Mouse (Mus musculus) kidney, postnatal 0 days (tissue): ENCODE results near the gene Cdh24. TPM values are rescaled to one million over a fixed set of nuclear protein-coding genes. Genes with fewer than 3 reads are reported as not detected.

Experiments used
- ATAC-seq: fragments of 200-750 bp; cut with Nextera tagmentation; replicated peaks from 2 replicates; pipeline ENCODE4 v1.8.0; 2017; ENCODE audit warnings: low read depth, moderate number of reproducible peaks, moderate TSS enrichment, moderate library complexity; ENCODE audit not compliant: low FRiP score
- DNase-seq: peaks from one replicate; pipeline ENCODE4 v3.0.0-alpha.2; 2016; ENCODE audit warnings: low spot score
- H3K27ac ChIP-seq: fragments of 300-500 bp; sonication (generic); 2 replicates; pipeline ENCODE4 v1.5.1; 2014; ENCODE audit warnings: mild to moderate bottlenecking
- H3K27me3 ChIP-seq: fragments of 300-500 bp; sonication (generic); 2 replicates; pipeline ENCODE4 v1.6.1; 2014; ENCODE audit warnings: low read length, mixed read lengths; ENCODE audit not compliant: insufficient read depth
- H3K36me3 ChIP-seq: fragments of 300-500 bp; sonication (generic); 2 replicates; pipeline ENCODE4 v1.6.1; 2014; ENCODE audit warnings: low read length, mixed read lengths; ENCODE audit not compliant: insufficient read depth
- H3K4me1 ChIP-seq: fragments of 300-500 bp; sonication (generic); replicated peaks from 2 replicates; pipeline ENCODE4 v1.6.1; 2014; ENCODE audit warnings: antibody characterized with exemption, low read length, mixed read lengths; ENCODE audit not compliant: insufficient read depth
- H3K4me2 ChIP-seq: fragments of 300-500 bp; sonication (generic); 2 replicates; pipeline ENCODE4 v1.6.1; 2014; ENCODE audit warnings: mild to moderate bottlenecking, low read length, moderate library complexity, mixed read lengths
- H3K4me3 ChIP-seq: fragments of 300-500 bp; sonication (generic); replicated peaks from 2 replicates; pipeline ENCODE4 v1.5.1; 2014; ENCODE audit warnings: low read depth, low read length
- H3K9ac ChIP-seq: fragments of 300-500 bp; sonication (generic); 2 replicates; pipeline ENCODE4 v1.6.1; 2014; ENCODE audit warnings: low read depth, low read length
- H3K9me3 ChIP-seq: fragments of 300-500 bp; sonication (generic); replicated peaks from 2 replicates; pipeline ENCODE4 v1.6.1; 2016; ENCODE audit warnings: low read length, inconsistent platforms, mixed read lengths
- CTCF ChIP-seq: IDR thresholded peaks from 2 replicates; pipeline ENCODE4 v1.5.1; 2016; ENCODE audit warnings: antibody characterized with exemption, low read depth, mild to moderate bottlenecking, moderate library complexity
- WGBS: fragments of 180-500 bp; shearing (Covaris S2); extraction: QIAGEN DNeasy Blood & Tissue Kit; methylation state at CpG from one replicate; pipeline ENCODE4 v1.1.7; 2014; 5-methylcytosine and 5-hydroxymethylcytosine counted together
- polyA plus RNA-seq: library from polyadenylated mRNA; unstranded; fragments of >200 nt; fragmentation: Nextera tagmentation; extraction: Ambion mirVana; gene quantifications from 2 replicates; pipeline ENCODE4 v1.2.1, GENCODE M21; 2015

Gene Cdh24
- polyA plus RNA-seq: 1.4 and 1.6 TPM in 2 replicates

DNA sequence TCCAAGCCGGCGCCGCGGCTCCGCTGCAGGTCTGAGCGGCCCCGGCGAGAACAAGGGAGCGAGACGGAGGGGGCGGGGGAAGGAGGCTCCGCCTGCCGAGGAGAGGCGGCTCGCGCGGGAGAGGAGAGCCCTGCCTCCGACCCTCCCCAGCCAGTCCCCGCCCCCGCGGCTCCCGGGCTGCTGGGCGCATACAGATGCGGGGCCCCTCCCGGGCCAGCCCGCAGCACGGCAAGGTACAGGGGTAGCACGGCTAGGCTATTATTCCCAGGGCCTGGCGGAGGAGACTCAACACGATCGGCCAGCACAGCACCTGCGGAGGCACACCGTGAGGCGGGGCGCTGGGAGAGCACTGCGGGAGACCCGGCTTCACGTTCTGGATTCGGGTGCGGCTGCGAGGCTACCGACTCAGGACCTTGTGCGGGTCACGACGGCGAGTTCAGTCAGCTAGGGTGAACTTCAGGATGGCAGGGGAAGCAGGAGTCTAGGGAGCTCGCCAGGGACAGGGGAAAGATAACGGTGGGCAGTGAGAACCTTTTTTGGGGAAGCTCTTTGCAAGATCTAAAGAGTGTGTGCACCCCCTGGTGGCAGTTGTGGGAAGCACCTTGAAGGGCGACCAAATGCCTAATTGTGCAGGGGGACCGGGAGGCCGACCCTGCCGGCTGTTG is at the start of gene Cdh24:
Gene Cdh24 (minus strand): TSS at position 60 of the 665 bp plus-strand sequence.
- H3K27ac ChIP-seq: peak within 1 kb of the TSS; percentile 60; the same call in 1 of the 2 replicates
- no peaks in the 10 kb centered on the region; the same call in 1 of the 2 replicates for H3K4me1 ChIP-seq
- DNase-seq (peak; percentile 92), ATAC-seq (peak; percentile 89)
- TF ChIP-seq CTCF: peak; percentile 90
- H3K9ac ChIP-seq: peak within 1 kb of the TSS; percentile 78
- H3K4me3 ChIP-seq: peak within 1 kb of the TSS; percentile 66
- H3K9me3 ChIP-seq: no peaks in the 10 kb centered on the region
- no peaks in the 10 kb centered on the region for H3K27me3 ChIP-seq
- under 1% methylated on average over 51 of the region's 52 CpGs for WGBS
- peaks cover 42% of the 10 kb centered on the region for H3K36me3 ChIP-seq
- H3K4me2 ChIP-seq: peak within 1 kb of the TSS; percentile 99

DNA sequence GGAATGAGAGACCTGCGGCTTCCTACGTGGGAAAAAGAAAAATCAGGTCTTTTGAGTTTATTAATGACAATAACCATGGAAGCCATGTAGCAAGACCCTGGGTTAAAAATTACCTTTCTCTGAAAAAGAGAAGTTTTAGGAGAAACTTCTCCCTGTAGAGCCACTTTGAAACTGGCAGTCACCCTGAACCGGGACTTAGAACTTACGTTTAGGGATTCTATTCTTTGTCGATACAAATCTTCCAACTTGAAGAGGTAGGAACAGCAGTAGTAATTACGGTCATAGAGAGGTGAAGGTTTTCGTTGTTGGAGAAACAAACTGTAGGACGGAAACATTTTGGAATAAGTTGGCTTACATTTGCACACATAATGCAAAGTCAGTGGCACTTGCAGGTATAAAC is 46.1 kb upstream of the Cdh24 start:
- 2% methylated on average over 8 of the region's 8 CpGs for WGBS
- no peak for TF ChIP-seq CTCF
- peak overlapping the region; percentile 57 for H3K4me3 ChIP-seq
- no peaks in the 10 kb centered on the region for H3K9me3 ChIP-seq
- H3K27me3 ChIP-seq: no peaks in the 10 kb centered on the region
- ATAC-seq (no peak), DNase-seq (peak; percentile 44)
- peaks cover 4% of the 10 kb centered on the region; the same call in 1 of the 2 replicates for H3K4me1 ChIP-seq
- H3K9ac ChIP-seq: peak overlapping the region; percentile 72
- H3K27ac ChIP-seq: peak overlapping the region; percentile 83
- peak overlapping the region; percentile 55 for H3K4me2 ChIP-seq
- H3K36me3 ChIP-seq: peaks cover 11% of the 10 kb centered on the region

DNA sequence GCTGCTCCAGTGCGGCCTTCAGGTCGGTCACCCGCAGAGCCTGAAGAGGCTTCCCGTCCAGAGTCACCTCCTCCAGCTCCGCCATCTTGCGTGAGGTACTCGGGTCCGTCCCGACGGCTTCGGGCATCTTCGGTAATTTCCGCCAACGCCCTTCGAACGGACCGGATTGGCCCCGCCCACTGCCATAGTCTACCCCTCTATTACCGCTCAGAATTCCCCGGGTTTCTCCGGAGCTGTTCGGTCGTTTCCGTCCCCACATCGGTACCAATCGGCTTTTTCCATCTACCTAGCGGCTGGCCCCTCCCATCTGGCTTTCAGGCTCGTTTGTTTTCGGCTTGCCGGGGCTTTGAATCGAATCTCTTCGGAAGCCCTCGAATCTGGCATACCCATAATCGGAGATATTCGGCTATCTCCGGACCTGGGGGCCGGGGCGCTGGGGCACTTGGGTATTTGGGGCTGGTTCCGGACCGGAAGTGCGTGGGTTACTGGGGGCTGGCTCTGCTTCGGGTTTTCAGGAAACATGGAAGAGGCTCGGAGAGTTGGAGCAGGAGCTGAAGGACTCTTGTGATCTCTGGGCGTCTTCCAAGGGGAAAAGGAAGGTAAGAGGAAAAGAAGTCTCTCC is 45.5 kb upstream of the Cdh24 start, which contains the start of gene Acin1:
Gene Acin1 (minus strand): TSS at position 410 of the 622 bp plus-strand sequence.
- no peaks in the 10 kb centered on the region for H3K27me3 ChIP-seq
- peak within 1 kb of the TSS; percentile 95 for H3K27ac ChIP-seq
- H3K4me2 ChIP-seq: peak within 1 kb of the TSS; percentile 82
- under 1% methylated on average over 44 of the region's 44 CpGs for WGBS
- peaks cover 4% of the 10 kb centered on the region; the same call in 1 of the 2 replicates for H3K4me1 ChIP-seq
- peak within 1 kb of the TSS; percentile 92 for H3K9ac ChIP-seq
- DNase-seq (peak; percentile 100), ATAC-seq (peak; percentile 97)
- peaks cover 11% of the 10 kb centered on the region for H3K36me3 ChIP-seq
- no peaks in the 10 kb centered on the region for H3K9me3 ChIP-seq
- no peak for TF ChIP-seq CTCF
- peak within 1 kb of the TSS; percentile 86 for H3K4me3 ChIP-seq

DNA sequence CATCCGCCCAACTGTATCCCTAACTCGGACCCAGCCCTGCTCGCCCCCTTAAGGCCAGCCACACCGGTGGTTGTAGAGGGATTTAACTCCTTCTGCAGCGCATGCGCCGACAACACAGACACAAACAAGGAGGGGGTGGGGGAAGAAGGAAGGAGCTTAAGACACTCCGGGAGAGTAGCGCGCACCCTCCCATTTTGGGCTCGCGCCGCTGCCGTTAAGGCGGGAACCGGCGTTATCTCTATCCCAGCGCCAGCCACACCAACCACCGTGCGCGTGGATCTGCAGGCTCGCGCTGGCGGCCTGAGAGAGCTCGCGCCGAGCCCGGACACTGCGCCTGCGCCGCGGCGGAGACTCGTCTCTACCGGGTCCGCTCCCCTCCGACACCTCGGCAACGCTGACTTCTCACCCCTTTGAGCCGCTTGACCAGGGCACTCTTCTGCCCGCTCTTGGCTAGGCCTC is 44.9 kb upstream of the Cdh24 start, which contains the start of gene 1700123O20Rik:
Gene 1700123O20Rik (plus strand): TSS at position 154 of the 459 bp plus-strand sequence.
- H3K9me3 ChIP-seq: no peaks in the 10 kb centered on the region
- peak; percentile 96 for DNase-seq
- H3K36me3 ChIP-seq: peaks cover 11% of the 10 kb centered on the region
- peaks cover 4% of the 10 kb centered on the region; the same call in 1 of the 2 replicates for H3K4me1 ChIP-seq
- peak within 1 kb of the TSS; percentile 95 for H3K27ac ChIP-seq
- peak within 1 kb of the TSS; percentile 92 for H3K9ac ChIP-seq
- TF ChIP-seq CTCF: peak; percentile 59
- under 1% methylated on average over 41 of the region's 41 CpGs for WGBS
- H3K27me3 ChIP-seq: no peaks in the 10 kb centered on the region
- peak within 1 kb of the TSS; percentile 82 for H3K4me2 ChIP-seq
- peak; percentile 65 for ATAC-seq
- H3K4me3 ChIP-seq: peak within 1 kb of the TSS; percentile 86

DNA sequence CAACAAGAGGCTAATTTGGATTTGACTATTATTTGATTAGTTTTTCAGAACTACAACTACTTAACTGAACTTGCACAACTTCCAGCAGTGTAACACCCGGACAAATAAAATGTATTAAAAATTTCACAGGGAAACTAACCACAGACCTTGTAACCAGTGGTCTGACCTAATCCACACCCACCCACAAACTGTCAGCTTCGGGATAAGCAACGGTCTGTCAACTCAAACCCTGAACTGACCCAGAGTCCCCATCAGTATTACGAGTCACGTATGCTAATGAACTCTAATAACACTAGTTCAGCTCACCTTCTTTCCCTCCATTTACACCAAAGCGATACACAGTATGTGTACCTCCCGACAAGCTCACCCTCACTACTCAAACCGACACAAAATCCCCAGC is 44.3 kb upstream of the Cdh24 start:
- Histone ChIP-seq H3K4me1 (peaks cover 4% of the 10 kb centered on the region; the same call in 1 of the 2 replicates), H3K27ac (peak overlapping the region; percentile 95; the same call in 1 of the 2 replicates), H3K9ac (peak overlapping the region; percentile 92), H3K4me3 (peak overlapping the region; percentile 86), H3K27me3 (no peaks in the 10 kb centered on the region), H3K9me3 (no peaks in the 10 kb centered on the region), H3K36me3 (peaks cover 8% of the 10 kb centered on the region), H3K4me2 (peak overlapping the region; percentile 82)
- ATAC-seq (no peak), DNase-seq (no peak)
- 8% methylated on average over 8 of the region's 8 CpGs for WGBS
- TF ChIP-seq CTCF: no peak

DNA sequence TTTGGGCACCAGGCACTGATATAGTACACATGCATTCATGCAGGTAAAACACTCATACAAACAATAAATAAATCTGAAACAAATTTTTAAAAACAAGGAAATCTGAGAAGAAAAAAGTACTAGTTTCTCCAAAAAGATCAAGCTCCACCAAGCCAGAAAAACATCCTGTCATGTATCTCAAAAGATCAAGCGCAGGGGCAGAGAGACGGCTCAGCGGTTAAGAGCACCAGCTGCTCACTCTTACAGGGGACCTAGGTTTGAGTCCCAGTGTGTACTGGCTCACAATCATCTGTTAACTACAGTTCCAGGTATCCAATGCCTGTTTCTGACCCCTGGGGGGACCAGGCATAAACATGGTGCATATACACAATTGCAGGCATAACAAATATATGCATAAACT is 41.2 kb upstream of the Cdh24 start:
- H3K4me2 ChIP-seq: no peak overlapping the region
- no peak for ATAC-seq
- DNase-seq: no peak
- WGBS: 74% methylated on average over 3 of the region's 3 CpGs
- no peaks in the 10 kb centered on the region for H3K27me3 ChIP-seq
- TF ChIP-seq CTCF: no peak
- no peak overlapping the region for H3K4me3 ChIP-seq
- no peak overlapping the region for H3K27ac ChIP-seq
- no peak overlapping the region for H3K9ac ChIP-seq
- no peaks in the 10 kb centered on the region for H3K4me1 ChIP-seq
- H3K36me3 ChIP-seq: peaks cover 16% of the 10 kb centered on the region
- H3K9me3 ChIP-seq: no peaks in the 10 kb centered on the region
